Mouse (Mus musculus) v-Abl transformed pro-B cells (cell line): ENCODE data around the gene Tut4.

Experiments used
- in situ Hi-C, 2 experiments: fragments of 400-800 bp; cut with MboI; formaldehyde crosslinking; loops; one replicate each; pipeline ENCODE4 v1.15.1; 2025; ENCODE audit not compliant: unreplicated experiment in 2 of 2

The Tut4 gene

DNA sequence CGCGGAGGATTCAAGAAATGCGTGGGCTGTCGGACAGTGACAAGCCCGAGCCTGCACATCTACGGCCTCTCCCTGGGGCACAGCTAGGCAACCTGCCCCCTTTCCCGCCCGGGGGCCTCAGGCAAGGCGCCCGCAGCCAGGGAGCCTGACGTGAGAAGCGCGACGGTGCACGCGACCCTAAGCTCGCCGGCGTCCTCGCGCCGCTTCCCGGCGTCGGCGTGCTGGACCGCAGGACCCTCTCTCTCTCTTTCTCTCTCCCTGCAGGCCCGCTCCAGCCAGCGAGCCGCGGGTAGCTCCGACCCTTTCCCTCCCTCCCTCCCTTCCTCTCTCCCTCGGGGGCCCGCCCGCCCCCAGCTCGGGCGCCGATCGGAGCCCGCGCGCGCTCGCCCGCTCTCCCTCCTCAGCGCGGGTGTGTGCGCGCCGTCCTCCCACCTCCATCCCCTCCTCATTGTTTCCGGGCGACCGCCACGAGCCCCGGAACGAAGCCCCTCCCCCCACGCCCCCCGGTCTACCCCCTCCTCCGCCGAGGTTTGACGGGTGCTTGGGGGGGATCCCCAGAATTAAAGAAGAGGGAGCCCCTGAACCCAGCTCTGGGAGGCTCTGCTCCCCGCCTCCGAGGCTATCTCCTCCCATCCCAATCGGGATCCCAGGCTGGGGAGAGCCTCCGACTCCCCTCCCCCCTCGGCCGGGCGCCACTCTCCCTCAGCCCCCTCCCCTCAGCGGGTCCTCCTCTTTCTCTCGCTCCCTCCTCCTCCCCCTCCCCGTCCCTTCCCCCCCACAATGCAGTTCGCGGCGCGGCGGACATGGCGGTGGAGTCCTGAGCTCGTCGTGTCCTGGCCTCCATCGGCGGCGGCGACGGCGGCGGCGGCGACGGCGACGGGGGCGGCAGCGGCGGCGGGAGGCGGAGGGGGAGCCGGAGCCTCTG, at the start of gene Tut4:
Gene Tut4 (plus strand): TSS at position 196 of the 925 bp plus-strand sequence.
- in situ Hi-C loops, result no loop called here

DNA sequence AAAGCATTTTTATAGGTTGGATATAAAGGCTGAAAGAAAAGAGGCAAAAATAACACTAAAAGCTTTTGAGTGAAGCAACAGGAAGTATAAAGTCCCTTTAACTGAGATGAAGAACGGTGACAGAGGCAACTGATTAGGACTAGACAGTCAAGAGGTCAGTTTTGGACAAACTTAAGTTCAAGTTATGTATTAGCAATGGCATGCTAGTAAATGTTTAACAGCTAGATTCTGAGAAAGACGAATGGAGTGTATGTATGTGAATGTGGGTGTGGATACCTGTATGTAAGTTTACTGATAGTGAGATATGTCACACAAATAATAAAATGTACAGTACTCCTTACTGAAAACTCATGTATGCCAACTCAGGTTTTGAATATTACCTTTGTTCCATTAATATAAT, 34.6 kb upstream of the Tut4 start:
- in situ Hi-C loops, result no loop called here

DNA sequence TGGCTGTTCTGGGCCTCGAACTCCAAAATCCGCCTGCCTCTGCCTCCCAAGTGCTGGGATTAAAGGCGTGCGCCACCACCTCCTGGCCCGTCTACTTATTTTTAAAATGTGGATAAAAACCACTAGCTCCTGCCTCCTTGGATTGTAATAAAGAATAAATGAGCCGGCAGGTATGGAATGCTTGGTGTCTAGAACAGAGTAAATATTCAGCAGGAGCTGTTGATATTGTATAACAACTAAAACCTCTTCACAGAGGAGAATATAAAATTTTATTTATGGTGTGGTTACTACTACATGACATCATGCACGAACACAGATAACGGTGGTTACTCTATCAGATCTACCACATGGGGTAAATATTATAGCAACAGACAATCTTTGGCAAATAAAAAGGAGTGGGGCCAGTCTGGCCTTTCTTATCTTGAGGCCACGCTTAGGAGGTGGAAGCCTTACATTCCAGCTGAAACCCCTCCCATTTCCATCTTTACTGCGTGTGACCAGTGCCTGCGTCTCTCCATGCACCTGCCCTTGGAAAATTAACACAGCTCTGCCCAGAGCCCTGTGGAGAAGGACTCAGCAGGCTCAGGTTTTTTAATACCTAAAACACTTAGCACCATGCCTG, 31.4 kb upstream of the Tut4 start:
- in situ Hi-C loops, result no loop called here

DNA sequence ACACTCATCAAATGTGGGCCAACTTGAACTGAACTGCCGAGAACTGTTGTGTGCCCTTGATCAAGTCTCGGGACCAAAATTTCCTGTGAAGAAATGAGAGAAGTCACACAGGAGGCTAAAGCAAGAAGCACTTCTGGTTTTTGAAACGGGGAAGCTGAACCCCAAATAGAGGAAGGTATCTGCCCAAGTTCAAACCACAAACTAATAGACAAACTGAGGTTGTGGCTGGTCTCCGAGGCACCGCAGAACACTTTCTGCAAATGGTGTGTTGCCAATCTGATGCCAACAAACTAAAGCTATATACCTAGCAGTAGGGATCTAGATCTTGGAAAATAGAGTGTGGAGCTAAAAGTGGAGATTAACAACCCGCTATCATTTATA, 30.9 kb upstream of the Tut4 start:
- in situ Hi-C loops, result no loop called here

DNA sequence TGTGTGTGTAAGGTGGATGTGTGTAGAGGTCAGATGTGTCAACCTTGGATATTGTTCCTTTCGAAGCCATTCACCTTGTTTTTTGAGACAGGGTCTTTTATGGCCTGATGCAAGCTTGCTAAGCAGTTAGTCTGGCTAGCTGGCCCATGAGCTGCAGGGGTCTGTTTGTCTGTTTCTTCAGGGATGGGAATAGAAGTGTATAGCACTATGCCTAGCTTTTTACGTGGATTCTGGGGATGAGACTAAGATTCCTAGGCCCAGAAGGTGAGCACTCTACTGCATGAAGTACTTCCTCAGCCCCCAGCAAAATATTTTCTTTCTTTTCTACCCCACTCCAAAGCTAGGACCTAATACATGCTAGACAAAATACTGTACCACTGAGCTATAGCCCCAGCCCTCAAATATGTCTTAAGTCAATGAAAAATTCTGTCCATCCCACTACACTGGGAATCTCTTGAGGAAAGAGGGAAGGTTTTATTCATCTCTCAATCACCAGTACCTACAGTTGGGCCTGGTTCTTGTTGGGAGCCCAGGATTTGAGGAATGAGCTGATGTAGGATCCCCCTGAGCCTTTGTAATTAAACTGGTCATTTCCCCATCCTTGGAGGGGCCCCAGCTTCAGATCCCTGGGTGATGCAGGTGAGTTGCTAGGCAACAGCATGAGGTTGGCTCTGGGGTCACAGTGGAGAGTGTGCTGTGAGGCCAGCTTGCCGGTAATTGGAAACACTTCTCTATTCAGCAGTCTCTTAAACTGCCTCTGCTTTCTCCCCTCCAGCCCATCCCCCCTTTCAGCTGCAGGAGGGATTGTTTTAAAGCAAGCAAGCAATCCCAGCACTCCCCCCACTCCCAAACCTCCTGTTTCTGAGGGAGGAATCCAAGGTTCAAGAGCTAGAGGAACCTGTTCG, 28.3 kb upstream of the Tut4 start:
- in situ Hi-C loops, result no loop called here

DNA sequence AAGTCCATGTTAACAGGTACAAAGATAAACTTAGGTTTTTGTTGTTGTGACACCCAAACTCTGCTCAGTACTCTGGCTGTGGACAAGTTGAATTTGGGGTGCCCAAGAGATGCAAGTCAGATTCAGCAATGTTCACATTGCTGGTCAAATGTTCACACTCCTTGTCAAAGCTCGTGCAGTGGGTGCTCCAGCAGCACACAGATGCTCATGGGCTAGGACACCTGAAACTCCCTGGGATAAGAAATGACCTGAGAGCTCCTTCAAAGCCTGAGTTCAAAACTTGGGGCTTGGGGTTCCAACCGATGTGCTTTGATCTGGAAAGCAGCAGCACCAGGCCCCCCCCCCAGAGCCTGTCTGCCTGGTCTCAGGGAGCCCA, 27.7 kb upstream of the Tut4 start:
- in situ Hi-C loops, result no loop called here

DNA sequence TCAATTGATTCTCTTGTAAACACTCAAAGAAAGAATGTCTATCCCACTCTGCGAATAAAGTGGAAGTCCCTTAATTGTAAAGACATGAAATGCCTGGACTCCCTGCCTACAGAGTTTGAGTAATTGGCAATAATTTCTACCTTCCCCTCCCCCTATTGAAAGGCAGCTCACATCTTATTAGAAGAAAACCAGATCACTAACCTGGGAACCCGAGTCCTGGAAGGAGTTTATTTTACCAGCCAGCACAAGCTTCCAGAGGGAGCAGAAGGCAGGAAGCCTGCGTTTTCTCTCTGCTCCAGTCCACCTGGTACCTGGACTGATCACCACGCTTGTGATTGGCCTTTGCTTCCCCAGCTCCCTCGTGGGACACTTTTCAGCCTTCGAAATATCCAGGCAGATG, 25.9 kb upstream of the Tut4 start:
- in situ Hi-C loops, result no loop called here

DNA sequence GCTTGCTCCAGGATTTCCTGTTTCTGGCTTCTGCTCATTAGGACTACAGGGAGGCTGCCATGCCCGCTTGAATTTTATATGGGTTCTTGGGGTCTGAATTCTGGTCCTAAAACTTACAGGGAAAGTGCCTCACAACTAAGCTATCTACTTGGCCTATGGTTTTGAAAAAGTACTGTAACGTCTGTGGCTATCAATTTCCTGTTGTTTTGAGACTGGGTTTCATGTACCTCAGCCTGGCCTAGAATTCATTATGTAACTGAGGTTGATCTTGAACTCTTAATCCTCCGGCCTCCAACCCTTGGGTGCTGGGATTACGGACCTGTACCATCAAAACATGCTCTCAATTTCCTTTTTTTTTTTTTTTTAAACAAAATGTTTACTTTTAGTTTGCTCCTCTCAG, 25.0 kb upstream of the Tut4 start:
- in situ Hi-C loops, result no loop called here

DNA sequence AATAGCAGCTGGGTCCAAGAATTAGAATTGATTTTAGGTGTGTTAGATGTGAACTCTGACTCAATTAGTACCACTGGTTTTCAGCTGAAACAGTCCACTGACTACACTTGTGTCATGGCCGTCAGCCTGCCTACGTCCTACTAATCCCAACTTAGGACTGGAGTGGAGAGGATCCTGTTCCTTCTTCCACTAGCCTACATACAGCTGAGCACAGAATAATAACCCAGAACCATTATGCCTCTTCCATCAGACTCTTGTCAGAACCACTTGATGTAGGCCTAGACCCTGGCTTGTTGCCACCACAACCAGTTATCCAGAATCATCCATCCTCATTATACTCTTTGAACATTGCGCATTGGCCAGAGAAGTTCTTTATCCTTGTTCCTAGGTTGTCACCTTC, 24.4 kb upstream of the Tut4 start:
- in situ Hi-C loops, result no loop called here

DNA sequence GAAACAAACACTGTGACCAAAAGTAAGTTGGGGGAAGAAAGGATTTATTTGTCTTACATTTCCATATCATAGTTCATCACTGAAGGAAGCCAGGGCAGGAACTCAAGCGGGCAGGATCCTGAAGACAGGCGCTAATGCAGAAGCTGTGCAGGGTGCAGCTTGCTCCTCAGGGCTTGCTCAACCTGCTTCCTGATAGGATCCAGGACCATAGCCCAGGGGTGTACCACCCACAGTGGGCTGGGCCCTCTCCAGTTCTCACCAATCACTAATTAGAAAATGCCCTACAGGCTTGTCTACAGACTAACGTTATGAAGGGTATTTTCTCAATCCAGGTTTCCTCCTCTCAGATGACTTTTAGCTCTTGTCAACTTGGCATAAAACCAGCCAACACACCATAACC, 23.6 kb upstream of the Tut4 start:
- in situ Hi-C loops, result no loop called here

DNA sequence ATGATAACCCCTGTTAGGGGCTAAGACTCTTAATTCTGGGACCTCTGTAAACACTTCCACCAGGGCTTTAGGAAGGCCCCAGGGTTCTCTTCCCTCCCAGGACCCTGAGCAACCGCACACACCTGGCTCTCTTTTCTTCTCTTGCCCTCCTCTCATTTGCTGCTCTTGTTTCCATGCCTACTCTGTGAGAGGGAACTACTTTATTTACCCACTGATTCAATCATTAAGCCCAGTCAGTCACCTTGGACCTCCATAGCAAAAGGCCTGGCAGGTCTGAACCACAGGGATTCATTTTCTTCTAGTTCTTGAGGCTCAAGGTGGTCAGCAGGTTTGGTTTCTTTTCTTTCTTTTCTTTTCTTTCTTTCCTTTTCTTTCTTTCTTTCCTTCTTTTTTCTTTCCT, 23.0 kb upstream of the Tut4 start:
- in situ Hi-C loops, result no loop called here

DNA sequence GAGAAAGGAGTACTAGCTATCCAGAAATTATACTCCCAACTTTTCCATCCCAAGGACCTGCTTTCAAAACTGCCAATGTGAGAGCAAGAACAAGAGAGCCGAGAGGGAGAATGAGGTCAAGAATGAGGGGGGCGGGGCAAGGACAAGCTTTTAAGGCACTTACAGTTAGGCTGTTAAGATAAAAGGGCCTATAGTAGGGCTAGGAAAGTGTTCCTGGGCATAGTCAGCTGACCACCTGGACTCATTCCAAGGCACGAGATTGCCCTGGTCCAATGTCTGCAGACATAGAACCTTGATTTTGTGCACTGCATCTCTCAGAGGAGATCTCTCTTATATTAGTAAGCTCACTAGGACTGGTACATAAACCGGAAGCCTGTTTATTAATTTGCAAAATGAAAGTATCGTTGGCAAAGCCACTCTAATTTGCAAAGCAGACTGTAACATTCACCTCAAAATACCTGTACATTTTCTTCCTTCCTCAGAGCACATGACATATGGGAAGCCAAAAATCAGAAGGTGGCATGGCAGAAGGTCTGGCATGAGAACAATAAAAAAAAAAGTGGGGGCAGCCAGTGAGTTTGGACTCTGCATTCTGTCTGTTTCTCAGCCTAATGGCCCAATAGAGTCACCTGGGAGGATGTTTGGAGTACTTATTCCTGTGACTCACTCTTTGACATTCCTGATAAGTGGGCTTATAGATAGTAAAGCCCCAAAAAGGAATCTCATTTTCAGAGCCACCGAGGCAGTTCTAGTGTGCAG, 21.0 kb upstream of the Tut4 start:
- in situ Hi-C loops, result no loop called here

DNA sequence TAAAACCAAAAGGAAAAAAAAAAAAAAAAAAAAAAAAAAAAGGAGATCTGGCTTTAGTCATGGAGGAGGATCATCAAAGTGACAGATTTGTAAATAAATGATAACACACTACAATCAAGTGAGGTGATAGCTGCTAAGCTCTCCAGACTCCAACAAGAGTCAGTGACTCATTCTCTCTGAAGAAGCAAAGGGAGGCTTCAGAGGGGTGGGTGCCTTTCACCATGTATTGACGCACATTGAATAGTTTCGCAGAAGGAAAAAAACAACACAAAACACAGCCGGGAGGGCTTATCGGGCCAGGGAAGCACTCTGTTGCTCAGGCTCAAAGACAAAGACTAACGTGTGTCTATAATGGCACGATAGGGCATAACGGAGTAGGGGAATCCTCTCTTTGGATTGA, 11.1 kb upstream of the Tut4 start:
- in situ Hi-C loops, result no loop called here

DNA sequence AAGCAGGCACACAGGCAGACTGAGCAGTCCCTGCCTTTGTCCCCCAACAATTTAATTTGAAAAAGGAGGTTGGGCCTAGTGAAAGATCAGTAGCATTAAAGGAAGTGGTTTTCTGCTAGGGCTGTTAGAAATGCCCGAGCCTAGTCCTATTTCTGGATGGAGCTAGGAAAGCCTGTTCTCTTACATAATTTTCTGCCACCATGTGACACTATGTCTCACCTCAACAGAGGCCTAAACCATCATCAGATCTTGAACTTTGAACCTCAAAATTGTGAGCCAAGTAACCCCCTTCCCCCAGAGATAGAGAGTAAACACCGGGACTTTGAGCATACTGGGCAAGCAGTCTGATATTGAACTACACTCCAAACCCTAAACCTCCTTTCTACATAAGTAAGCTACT, 3.2 kb upstream of the Tut4 start:
- in situ Hi-C loops, result no loop called here

DNA sequence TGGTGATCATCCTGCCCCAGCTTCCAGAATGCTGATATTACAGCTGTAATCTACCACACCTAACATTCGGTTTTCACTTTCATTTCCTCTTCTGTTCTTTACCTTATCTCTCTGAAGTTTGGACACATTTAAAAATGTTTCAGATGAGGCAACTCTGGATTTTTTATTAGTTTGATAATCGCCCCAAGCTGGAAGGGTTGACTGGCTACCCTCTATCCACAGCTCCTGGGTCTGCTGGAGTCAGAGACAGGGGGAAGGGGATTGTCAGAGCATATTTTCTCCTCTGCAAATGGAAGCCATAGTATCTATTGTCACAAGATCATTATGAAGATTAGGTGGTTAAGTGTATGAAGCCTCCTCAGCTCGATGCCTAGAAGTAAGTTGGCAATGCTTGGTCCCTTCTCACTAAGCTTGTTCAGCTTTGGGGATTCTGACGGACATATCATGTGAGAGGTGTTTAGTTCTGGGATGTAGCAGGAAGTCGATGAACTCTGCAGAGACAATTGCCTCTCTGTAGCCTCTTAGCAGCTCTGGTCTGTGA, 955 bp upstream of the Tut4 start:
- in situ Hi-C loops, result no loop called here

DNA sequence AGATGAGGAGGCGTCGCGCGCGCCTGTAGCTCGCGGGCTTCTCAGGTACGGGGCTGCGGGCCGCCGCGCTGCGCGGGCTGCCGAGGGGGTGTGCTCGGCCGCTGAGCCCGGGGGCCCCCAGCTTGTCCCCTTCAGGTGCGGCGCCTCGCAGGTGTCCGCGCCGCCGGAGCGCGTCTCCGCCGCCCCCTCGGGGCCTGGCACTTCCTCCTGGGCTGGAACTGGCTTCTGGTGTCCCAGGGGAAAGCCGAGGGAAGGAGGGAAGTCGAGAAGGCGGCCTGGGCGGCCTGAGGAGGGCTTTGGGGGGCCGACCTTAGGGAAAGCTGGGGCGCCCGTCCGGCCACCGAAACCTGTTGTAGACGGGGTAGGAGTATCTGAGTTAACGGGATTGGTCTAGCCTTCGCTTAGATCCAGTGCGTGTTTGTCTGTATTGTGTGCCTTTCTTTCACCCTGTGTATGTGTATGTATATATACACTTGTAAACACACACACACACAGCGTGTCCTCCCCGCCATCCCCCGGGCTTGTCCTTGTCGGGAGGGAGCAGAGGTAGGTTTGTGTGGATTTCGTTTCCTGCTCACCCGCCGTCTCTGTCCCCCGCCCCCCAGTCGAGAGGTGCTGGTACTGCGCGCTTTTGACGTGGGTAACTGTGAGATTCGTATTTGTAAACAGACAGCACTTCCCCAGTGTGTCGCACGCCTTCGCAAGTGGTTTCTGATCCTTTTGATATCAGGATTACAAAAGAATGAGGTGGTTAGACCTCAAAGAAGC, 1.1 kb downstream of the Tut4 start:
- in situ Hi-C loops, result no loop called here

DNA sequence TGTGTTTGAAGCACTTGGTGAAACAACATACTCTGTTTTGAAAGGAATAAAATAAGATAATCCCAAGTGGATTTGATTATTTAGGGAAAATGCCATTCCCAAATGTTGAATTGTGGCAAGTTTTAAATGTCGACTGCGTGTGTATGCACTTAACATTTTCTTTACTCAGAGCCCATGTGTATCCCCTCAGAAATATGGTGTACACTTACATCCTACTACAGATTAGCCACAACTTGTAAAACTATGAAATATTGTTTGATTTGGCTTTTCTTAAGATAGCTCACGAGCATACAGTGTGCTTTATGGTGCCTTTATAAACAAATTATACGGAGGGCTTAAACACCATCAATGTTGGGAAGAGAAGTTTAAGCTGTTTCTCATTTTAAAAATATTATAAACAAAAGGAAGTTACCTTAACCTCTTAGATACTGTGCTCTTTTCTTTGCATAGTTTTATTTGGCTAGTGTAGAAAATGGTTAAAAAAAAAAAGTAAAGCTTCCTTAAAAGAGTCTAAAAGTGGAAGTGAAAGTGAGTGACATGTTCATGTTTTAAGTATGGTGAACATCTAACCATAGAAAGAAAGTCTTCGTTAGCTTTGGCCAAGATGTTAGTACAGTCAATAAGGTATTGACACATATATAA, 2.2 kb downstream of the Tut4 start:
- in situ Hi-C loops, result no loop called here

DNA sequence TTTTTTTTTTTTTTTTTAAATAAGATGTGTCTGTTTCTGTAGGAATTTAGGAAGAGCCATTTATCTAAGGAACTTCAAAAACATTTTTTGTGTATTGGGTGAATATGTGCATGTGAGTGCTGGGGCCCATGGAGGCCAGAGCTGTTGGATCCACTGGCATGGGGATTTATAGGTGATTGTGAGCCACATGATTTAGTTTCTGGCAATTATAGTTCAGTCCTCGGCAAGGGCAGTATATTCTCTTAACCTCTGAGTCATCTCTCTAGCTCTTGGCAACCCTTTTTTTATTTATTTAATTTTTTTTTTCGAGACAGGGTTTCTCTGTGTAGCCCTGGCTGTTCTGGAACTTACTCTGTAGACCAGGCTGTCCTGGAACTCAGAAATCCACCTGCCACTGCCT, 14.4 kb downstream of the Tut4 start:
- in situ Hi-C loops, result no loop called here

DNA sequence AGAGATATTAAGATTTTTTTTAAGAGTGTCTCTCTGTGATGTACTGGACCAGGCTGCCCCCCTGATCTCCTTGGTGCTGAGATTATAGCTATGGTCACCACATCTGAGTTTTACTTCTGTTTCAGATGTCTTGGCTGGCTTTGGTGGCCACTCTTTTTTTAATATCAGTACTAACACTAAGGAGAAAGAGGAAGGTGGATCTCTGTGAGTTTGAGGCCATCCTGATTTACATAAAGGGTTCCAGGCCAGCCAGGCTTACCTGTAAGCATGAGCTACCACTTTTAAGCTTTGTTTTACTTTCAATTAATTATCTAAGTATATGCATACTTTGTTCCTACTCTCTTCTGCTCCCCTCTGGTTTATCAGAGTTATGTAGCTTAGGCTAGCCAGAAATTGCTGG, 23.6 kb downstream of the Tut4 start:
- in situ Hi-C loops, result no loop called here
